Mouse (Mus musculus) macrophage (primary cell): ENCODE measurements around the gene Pou6f1. TPM values are rescaled to one million over a fixed set of nuclear protein-coding genes. Genes with fewer than 3 reads are reported as not detected.
A peak's percentile ranks its signal among the peaks of the same experiment; 100 is the strongest.

ENCODE experiments used
- H3K27ac ChIP-seq: fragments of 350-480 bp; formaldehyde crosslinking; 2 replicates; pipeline ENCODE4 v1.9.0; 2021
- H3K36me3 ChIP-seq: fragments of 350-480 bp; formaldehyde crosslinking; 2 replicates; pipeline ENCODE4 v1.9.0; 2021; ENCODE audit errors: inconsistent target
- H3K4me3 ChIP-seq: fragments of 350-480 bp; formaldehyde crosslinking; 2 replicates; pipeline ENCODE4 v1.9.0; 2021; ENCODE audit errors: inconsistent target
- H3K79me2 ChIP-seq: fragments of 350-480 bp; formaldehyde crosslinking; 2 replicates; pipeline ENCODE4 v1.9.0; 2021; ENCODE audit errors: inconsistent target
- WGBS: methylation state at CpG from one replicate; pipeline ENCODE4 v1.1.7; 2026; ENCODE audit warnings: inconsistent platforms; ENCODE audit not compliant: missing documents; 5-methylcytosine and 5-hydroxymethylcytosine counted together
- polyA plus RNA-seq: library from polyadenylated mRNA; stranded (reverse); fragments of 250-400 nt; gene quantifications from 3 replicates; pipeline ENCODE4 v1.2.4, GENCODE M21; 2018; ENCODE audit warnings: inconsistent platforms
- total RNA-seq, 78 experiments: library from RNA; depleted of rRNA; stranded (reverse); fragments of 250-400 nt; gene quantifications; 1 replicate in 9 of 78; 2 replicates in 24 of 78; 3 replicates in 43 of 78; 4 replicates in 2 of 78; pipeline ENCODE4 v1.2.4; 2018; ENCODE audit warnings: inconsistent platforms in 56 of 78

The Pou6f1 gene
- 10 to 100 TPM; 29.2 to 72.6 (median 53.6) TPM for total RNA-seq (2018; cell fraction: chromatin; rRNA removed)
- 10 to 100 TPM; 10.5 to 19.6 (median 14.0) TPM for total RNA-seq (2018; cell fraction: cytosol; rRNA removed)
- total RNA-seq (2018; cell fraction: nucleus; rRNA removed): 10 to 100 TPM; 25.5 to 71.8 (median 37.7) TPM
- 7.6 to 14.6 TPM (median 11.4 TPM) in 3 replicates for polyA plus RNA-seq

DNA sequence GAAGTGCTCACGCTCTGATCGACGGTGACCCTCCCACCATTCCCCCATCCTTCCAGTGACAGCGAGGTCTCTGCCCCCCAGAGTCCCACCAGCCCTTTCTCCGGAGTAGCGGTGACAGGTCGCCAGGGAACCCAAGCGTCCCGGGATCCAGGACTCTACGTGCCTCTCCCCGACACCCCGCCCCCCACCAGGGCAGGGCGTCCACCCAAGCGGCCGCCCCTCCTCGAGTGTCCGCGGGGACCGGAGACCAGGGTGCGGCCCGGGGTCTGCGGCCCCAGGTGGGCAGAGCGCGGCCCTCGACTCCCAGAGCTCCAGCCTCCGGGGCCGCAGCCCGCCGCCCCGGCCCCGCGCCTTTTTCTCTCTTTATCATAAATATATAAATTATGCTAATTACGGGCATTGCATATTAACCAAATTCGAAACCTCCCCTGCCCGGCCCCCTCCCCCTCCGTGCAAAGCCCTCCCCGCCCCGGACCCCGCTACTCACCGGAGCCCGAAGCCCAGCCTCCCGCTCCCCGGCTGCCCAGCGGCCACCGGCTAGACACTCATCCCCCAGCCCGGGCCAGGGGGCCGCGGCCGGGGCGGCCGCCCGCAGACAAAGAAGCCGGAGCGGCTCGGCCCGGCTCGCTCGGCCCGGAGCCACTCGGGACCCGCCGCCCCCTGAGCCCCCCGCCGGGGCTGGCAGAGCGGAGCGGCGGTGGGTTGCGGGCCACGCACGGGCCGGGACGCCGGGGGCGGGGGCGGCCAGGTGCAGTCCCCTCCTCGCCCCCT lies at the start of gene Pou6f1:
TSS of gene Pou6f1 (minus strand) at position 709 of the 771 bp plus-strand sequence.
- Histone ChIP-seq H3K79me2 (no peaks in the 10 kb centered on the region), H3K27ac (peak within 1 kb of the TSS; percentile 45), H3K36me3 (no peaks in the 10 kb centered on the region), H3K4me3 (peak within 1 kb of the TSS; percentile 55)
- under 1% methylated on average over 49 of the region's 76 CpGs for WGBS

DNA sequence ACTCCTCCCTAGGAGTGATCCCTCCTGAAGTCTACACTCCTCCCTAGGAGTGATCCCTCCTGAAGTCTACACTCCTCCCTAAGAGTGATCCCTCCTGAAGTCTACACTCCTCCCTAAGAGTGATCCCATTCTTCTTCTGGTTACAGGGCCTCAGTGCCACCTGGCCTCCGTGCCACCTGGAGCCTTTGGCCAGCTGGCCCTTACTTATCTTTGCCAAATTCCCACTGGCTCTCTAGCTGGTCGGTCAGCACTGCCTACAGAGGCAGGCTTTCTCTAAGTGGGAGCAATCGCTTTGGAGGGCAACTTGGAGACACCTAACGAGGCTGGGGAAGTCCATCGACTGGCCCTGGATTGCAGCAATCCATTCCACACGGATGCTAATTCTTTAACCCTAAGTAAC lies 46.4 kb upstream of the Pou6f1 start:
- Histone ChIP-seq H3K79me2 (no peaks in the 10 kb centered on the region), H3K36me3 (peaks cover 73% of the 10 kb centered on the region), H3K4me3 (no peak overlapping the region), H3K27ac (no peak overlapping the region)
- 94% methylated on average over 6 of the region's 6 CpGs for WGBS

DNA sequence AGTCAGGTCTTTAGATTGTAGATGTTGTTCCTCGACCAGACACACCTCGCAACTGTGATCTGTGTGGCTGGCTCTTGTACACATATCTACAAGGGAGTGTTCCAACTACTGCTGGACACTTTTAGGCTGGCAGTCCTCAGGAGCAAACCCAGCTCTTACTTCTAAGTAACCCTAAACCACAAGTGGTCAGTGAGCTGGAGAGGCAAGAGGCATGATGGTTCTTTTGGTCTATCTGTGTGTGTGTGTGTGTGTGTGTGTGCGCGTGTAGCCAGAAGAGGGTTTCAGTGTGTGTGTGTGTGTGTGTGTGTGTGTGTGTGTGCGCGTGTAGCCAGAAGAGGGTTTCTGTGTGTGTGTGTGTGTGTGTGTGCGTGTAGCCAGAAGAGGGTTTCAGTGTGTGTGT lies 42.7 kb upstream of the Pou6f1 start:
- Histone ChIP-seq H3K79me2 (no peaks in the 10 kb centered on the region), H3K36me3 (peaks cover 45% of the 10 kb centered on the region), H3K27ac (no peak overlapping the region), H3K4me3 (no peak overlapping the region)
- 94% methylated on average over 7 of the region's 7 CpGs for WGBS

DNA sequence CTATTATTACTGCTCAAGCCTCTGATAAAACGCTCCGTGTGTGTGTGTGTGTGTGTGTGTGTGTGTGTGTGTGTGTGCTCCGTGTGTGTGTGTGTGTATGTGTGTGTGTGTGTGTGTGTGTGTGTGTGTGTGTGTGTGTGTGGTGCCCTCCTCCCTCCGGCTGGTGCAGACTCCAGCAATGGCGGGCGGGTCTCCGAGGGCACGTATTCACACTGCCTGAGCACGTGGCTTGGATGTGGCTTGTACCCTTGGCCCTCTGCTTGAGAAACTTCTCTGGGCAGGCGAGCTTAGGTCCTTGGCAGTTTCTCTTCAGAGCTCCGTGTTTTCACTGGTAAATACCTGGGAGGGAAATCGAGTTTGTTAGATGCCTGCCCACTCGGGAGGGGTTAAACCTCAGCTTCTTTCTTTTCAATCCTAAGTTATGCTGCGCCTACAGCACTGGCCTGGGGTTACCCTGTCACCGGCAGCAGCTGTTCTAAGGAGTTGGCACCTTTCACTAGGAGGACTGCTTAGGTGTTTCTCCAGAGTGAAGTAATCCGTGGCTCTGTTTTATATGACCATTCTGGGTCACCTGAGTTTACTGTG lies 41.5 kb upstream of the Pou6f1 start:
- no peak overlapping the region for H3K4me3 ChIP-seq
- H3K36me3 ChIP-seq: peaks cover 39% of the 10 kb centered on the region
- 84% methylated on average over 10 of the region's 16 CpGs for WGBS
- no peaks in the 10 kb centered on the region for H3K79me2 ChIP-seq
- H3K27ac ChIP-seq: no peak overlapping the region

DNA sequence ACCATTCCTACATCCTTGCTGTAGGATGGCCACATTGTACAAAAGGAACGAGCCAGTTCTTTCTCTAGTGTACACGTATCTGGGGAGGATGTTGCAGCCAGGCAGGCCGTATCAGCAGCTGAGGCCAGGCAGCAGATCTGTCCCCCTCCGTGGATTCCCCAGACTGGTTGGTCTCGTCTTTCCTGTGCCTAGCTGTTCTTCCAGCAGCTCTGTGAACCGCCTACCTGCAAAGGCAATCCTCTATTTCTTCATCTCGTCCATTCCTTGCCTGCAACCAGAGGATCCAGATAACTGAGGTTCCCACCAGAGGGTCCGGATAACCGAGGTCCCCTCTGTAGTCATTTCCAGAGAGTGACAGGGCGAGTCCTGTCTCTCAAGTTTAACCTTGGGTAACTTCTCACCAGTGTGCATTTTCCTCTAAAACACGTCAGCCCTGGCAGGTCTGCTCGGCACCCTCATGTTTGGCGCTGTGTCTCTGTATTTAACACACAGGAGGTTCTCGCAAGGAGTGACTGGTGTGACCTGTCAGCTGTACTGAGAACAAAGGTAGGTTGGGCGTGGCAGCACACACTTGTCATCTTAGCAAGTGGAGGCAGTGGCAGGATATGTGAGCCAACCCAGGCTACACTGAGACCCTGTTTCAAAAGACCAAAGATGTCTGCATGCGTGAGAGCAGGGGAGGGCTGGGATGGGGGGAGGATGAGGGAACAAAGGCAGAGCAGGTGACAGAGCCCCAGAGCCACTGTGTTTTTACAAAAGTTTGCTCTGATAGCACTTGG lies 40.4 kb upstream of the Pou6f1 start:
- Histone ChIP-seq H3K79me2 (no peaks in the 10 kb centered on the region), H3K4me3 (no peak overlapping the region), H3K27ac (no peak overlapping the region), H3K36me3 (peaks cover 28% of the 10 kb centered on the region)
- 89% methylated on average over 14 of the region's 16 CpGs for WGBS

DNA sequence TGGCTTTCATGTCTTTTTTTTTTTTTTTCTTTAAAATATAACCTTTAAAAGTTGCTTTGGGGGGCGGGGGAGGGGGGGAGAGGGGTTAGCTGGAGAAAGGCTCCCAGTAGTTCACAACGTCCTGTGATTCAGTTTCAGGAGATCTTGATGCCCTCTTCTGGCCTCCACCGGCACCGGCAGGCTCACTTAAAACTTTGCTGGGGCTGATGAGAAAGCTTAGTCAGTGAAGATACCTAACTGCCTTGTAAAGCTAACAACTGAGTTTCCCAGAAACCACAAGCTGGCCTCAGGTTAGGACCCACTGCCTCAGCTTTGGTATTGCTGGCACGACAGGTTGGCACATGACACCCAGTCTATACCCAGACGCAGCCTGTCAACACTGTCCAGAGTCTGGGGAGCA lies 37.9 kb upstream of the Pou6f1 start:
- Histone ChIP-seq H3K4me3 (peak overlapping the region; percentile 54), H3K79me2 (no peaks in the 10 kb centered on the region; the same call in 1 of the 2 replicates), H3K36me3 (peaks cover 9% of the 10 kb centered on the region), H3K27ac (peak overlapping the region; percentile 28; the same call in 1 of the 2 replicates)
- 6% methylated on average over 6 of the region's 6 CpGs for WGBS

DNA sequence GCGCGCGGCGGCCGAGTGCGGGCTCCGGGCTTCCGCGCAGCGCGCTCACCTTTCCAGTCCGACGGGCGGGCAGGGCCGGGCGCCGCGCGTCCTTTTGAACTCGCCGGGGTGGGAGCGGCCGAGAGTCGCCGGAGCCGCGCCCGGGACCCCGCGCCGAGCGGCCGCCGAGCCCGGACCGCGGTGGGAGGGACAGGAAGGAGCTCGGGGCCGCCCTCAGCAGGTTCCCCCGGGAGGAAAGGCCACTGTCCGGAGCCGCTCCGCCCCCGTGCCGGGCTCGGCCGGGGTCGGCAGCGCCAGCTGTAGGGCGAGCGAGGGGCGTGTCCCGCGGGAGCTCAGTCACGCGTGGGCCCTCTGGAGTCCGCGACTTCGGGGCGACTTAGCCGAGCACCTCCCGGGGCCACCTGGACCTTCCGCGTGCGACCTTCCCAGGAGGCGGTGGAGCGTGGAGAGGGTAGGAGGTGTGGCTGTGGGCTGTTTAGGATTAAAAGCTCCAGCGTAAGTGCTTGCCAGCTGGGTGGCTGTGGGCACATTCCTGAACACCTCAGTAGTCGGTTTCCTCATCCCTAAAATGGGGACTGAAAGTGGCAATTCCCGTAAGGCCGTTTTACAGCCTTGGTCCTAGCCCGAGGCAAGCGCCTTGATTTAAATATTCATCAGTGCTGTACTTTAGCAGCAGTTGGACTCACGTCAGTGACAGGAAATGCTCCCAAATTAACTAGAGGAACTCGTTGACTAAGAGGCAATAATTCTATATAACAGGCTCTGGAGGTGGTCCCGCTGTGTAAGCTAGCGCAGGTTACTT lies 37.1 kb upstream of the Pou6f1 start, which contains the start of gene Smagp:
TSS of gene Smagp (minus strand) at position 241 of the 802 bp plus-strand sequence.
- under 1% methylated on average over 75 of the region's 77 CpGs for WGBS
- Histone ChIP-seq H3K4me3 (peak within 1 kb of the TSS; percentile 54), H3K27ac (peak within 1 kb of the TSS; percentile 28; the same call in 1 of the 2 replicates), H3K79me2 (no peaks in the 10 kb centered on the region; the same call in 1 of the 2 replicates), H3K36me3 (peaks cover 5% of the 10 kb centered on the region)

DNA sequence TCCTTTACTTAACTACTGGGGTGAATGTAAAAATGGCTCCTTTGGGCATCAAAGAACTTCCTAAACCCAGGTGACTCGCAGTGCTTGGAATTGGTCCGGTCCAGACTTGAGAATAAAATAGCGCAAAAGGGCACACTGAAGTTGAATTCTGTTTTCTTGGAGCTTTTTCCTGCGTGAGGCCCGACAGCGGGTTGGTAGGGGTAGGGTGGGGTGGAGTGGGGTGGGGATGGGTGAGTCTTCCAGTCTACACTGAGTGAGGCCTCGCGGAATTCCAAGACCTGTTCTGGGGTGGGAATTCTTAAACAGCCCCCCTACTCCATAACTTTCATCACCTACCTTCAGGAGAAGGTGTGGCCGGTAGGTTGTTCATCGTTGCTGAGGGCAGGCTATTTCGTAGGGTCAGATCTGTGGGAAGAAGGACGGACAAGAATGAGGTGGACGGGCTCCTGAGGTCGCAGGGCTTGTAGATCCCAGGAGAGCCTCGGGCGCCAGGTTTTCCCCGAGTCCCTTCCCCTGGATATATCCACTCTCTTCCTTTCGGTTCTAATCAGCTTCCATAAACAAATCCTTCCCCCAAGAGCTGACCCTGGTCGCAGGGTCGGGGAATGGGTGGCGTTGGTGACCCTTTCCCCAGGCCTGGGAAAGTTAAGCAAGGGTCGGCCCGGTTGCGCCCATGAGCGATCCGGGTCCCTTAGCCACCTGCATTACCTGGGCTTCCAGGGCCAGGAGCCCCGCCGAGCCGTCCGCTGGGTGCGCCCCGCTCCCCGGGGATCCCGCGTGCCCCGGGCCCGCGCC lies 36.3 kb upstream of the Pou6f1 start:
- H3K27ac ChIP-seq: no peak overlapping the region
- no peaks in the 10 kb centered on the region; the same call in 1 of the 2 replicates for H3K36me3 ChIP-seq
- 15% methylated on average over 38 of the region's 38 CpGs for WGBS
- H3K4me3 ChIP-seq: peak overlapping the region; percentile 45
- no peaks in the 10 kb centered on the region; the same call in 1 of the 2 replicates for H3K79me2 ChIP-seq

DNA sequence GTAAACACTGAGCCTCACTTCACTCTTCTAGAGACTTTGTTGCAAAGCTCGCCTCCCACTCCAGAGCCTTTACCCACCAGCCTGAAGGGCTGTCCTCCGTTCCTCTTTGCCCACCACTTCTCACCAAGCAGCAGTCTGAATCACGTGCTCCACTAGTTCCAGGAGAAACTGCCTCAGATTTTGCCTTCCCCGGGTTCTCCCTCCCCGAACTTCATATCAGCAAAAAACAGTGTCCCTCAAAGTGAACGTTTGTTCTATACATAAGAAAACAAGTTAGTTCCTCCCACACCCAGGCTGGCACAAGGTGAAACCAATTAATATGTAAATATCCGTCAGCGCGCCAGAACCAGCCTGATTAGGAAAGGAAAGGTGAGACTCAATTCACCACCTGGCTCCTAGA lies 35.5 kb upstream of the Pou6f1 start:
- Histone ChIP-seq H3K79me2 (no peaks in the 10 kb centered on the region; the same call in 1 of the 2 replicates), H3K27ac (no peak overlapping the region), H3K4me3 (no peak overlapping the region), H3K36me3 (no peaks in the 10 kb centered on the region; the same call in 1 of the 2 replicates)
- 25% methylated on average over 9 of the region's 9 CpGs for WGBS

DNA sequence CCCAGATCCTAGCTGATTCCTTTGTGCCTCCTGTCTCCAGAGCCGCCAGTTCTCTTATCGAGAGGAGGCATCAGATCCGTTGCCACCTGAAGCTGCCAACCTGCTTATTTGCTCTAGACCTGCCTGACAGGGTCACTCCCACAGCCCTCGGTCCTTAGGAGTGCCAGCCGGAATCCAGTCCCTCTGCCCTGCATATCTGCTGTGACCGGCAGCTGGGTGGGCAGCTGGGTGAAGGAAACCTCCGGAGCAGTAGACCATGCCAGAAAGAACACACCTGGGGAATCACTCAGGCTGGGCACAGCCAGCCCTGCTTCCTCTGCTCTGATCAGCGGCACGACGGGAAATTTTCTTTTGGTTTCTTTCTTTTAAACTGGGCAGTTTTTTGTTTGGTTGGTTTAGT lies 33.6 kb upstream of the Pou6f1 start:
- no peaks in the 10 kb centered on the region for H3K36me3 ChIP-seq
- 89% methylated on average over 10 of the region's 10 CpGs for WGBS
- no peaks in the 10 kb centered on the region; the same call in 1 of the 2 replicates for H3K79me2 ChIP-seq
- H3K4me3 ChIP-seq: no peak overlapping the region
- no peak overlapping the region for H3K27ac ChIP-seq

DNA sequence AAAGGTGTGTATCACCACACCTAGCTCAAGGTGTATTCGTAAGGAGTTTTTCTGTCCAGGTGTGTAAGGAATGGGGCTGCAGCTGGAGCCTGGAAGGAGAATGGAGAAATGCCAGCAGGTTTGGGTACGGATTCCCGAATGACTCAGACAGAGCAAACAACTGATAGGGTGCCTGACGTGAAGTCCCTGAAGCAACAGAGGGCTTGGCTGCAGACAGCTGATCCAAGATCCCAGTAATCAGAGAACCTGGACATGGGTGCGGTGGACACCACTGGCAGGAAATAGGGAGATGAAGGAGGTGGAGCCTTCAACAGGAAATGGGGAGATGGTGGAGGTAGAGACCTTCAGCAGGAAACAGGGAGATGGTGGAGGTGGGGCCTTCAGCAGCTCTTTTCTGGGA lies 32.5 kb upstream of the Pou6f1 start:
- H3K4me3 ChIP-seq: no peak overlapping the region
- WGBS: 86% methylated on average over 4 of the region's 5 CpGs
- H3K79me2 ChIP-seq: no peaks in the 10 kb centered on the region; the same call in 1 of the 2 replicates
- H3K36me3 ChIP-seq: no peaks in the 10 kb centered on the region
- no peak overlapping the region for H3K27ac ChIP-seq

DNA sequence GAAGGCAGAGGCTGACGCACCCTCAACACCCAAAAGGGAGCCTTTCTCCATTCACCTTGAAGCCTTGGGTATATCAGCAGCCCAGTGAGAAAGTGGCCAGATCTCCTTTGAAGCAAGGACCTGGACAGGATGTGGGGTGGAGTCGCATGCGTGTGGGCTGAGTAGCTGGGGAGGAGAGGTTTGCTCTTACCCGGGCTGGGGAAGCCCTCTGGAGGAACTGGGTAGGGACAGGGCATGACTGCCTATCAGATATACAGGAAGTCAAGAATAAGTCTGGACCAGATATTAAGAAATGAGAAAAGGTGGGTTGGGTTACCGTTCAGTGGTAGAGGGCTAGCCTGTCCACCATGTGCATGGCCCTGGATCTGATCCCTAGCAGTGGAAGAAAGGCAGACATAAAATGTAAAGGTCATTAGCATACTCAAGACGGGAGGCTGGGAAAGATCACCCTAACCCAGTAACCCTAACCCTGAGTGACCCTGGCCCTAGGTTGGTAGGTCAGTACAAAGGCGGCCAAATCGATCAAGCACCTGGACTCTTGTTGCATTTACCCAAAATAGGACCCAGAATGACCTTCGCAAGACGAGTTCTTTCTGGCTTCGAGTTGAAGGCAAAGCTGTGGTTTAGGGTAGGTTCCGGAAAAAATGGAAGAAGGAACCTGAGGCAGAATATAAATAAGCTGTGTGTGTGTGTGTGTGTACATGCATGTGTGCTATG lies 31.8 kb upstream of the Pou6f1 start:
- no peak overlapping the region for H3K4me3 ChIP-seq
- H3K27ac ChIP-seq: no peak overlapping the region
- H3K36me3 ChIP-seq: no peaks in the 10 kb centered on the region
- H3K79me2 ChIP-seq: no peaks in the 10 kb centered on the region; the same call in 1 of the 2 replicates
- WGBS: 36% methylated on average over 12 of the region's 12 CpGs
